Mouse (Mus musculus): ENCODE measurements around the gene Vmn1r65. TPM values are rescaled to one million over a fixed set of nuclear protein-coding genes. Genes with fewer than 3 reads are reported as not detected.
"Not testable (repeated sequence)": the region's sequence is repeated elsewhere in the genome, so short reads cannot be mapped to it uniquely, and the experiment has no call there.

Gene Vmn1r65
- total RNA-seq (2021) (not detected), polyA plus RNA-seq (2012; rRNA removed) (not detected in 2 replicates)
- long read RNA-seq = 0 reads

DNA sequence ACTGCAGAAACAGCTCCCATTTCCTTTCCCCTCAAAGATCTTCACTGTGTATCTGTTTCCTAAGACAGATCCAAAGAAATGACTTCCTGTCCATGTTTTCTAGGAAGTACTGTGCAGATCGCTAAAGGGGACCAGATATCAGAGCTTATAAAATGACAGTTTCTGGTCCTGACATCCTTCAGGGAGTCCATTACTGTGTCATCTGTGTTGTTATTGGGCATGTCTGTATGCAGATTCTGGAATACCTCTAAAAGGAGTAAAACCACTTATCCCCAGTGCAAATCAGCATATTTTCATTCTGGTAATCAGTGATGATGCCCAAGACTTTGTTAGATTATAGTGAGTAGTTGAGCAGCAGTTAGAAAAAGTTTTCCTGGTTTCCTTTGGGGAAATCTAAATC, at the start of gene Vmn1r65:
Gene Vmn1r65, minus strand, starts transcription at position 101 of the 400 bp plus-strand sequence.
- DNase-seq = no peak

DNA sequence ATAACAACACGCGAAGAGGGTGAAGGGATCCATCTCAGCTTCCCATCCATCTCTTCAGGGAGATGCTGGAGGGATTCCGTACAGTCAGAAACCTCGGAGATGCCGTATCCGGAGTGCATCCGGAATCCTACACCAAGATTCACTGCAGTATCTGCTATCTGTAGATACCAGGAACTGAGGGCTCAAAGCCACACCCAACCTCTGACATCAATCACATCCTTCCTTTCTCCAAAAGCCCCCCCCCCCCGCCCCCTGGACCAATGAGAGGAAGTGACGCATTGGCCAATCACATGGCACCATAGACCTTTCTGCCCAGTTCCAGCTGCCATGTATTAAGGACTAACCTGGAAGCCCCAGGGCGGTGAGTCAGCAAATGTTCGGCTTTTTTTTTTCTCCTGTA, 34.1 kb upstream of the Vmn1r65 start, which contains the start of gene Nlrp4c:
Gene Nlrp4c, plus strand, starts transcription at position 301 of the 400 bp plus-strand sequence.
- DNase-seq = no peak

DNA sequence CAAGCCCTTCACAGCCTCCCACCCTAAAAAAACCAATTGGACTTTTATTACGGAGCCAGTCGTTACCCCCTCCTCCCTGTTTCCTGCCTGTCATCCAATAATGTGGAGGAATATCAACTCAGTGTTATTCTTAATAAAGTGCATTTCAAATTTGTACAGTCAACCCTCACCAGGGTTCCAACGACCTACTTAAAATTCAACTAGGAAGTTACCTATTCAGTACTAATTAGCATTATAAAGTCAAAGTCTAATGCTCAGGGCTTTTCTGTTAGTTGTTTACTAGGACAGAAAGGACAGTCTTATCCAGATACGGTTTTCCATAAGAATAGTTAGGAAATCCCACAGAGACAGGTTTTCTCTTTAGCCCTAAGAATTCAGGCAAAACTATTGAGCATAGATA, 28.4 kb downstream of the Vmn1r65 start:
- not testable (repeated sequence) for DNase-seq

DNA sequence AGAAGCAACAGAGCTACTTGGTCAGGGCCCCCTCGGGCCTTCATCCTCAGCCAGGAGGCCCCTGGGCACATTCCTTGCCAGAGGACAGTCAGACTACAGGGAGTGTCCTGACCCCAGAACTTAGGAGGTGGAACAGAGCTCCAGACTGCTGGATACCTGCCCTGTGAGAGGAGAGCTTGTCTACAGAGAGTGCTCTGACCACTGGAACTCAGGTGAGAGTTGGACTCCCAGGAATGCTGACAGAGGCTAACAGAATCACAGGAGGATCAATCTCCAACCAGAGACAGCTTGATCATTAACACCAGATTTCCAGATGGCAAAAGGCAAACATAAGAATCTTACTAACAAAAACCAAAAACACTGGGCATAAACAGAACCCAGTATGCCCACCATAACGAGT, 38.3 kb downstream of the Vmn1r65 start:
- not testable (repeated sequence) for DNase-seq

Other genes starting within 250 kb of the Vmn1r65 start
- gene Vmn1r63, start 205.6 kb downstream of the Vmn1r65 start, total RNA-seq (2021) = not detected
- gene Vmn1r63, start 205.6 kb downstream of the Vmn1r65 start, polyA plus RNA-seq (2012; rRNA removed) = not detected in 2 replicates
- not detected for gene Vmn1r64, start 126.5 kb downstream of the Vmn1r65 start, total RNA-seq (2021)
- gene Vmn1r64, start 126.5 kb downstream of the Vmn1r65 start, polyA plus RNA-seq (2012; rRNA removed) = not detected in 2 replicates
- gene Nlrp4c, start 34.2 kb upstream of the Vmn1r65 start, total RNA-seq (2021) = not detected
- gene Nlrp4c, start 34.2 kb upstream of the Vmn1r65 start, polyA plus RNA-seq (2012; rRNA removed) = not detected in 2 replicates
- gene Zfp787, start 145.0 kb upstream of the Vmn1r65 start, total RNA-seq (2021) = 10 to 100 TPM; 41.8 to 41.9 TPM
- 73.8 and 87.1 TPM in 2 replicates for gene Zfp787, start 145.0 kb upstream of the Vmn1r65 start, polyA plus RNA-seq (2012; rRNA removed)
- gene Zfp444, start 161.2 kb upstream of the Vmn1r65 start, total RNA-seq (2021) = 10 to 100 TPM; 22.5 to 31.1 TPM
- 50.7 and 61.8 TPM in 2 replicates for gene Zfp444, start 161.2 kb upstream of the Vmn1r65 start, polyA plus RNA-seq (2012; rRNA removed)
- gene Galp, start 186.1 kb upstream of the Vmn1r65 start, total RNA-seq (2021) = not detected
- not detected in 2 replicates for gene Galp, start 186.1 kb upstream of the Vmn1r65 start, polyA plus RNA-seq (2012; rRNA removed)
- not detected for gene Zscan5b, start 211.3 kb upstream of the Vmn1r65 start, total RNA-seq (2021)
- not detected in 2 replicates for gene Zscan5b, start 211.3 kb upstream of the Vmn1r65 start, polyA plus RNA-seq (2012; rRNA removed)
- not detected for gene Epp13, start 241.7 kb upstream of the Vmn1r65 start, total RNA-seq (2021)
- not detected in 2 replicates for gene Epp13, start 241.7 kb upstream of the Vmn1r65 start, polyA plus RNA-seq (2012; rRNA removed)